Mouse (Mus musculus) heart, postnatal 4 days (tissue): Measurements from ENCODE around the gene AC109138.7. TPM values are rescaled to one million over a fixed set of nuclear protein-coding genes. Genes with fewer than 3 reads are reported as not detected.

Experiments
- DNase-seq: peaks from one replicate; pipeline ENCODE4 v3.0.0; 2021
- microRNA-seq, 2 experiments: library from miRNA; unstranded; fragments of <30 nt; microRNA quantifications; one replicate each; pipeline ENCODE4 v1.2.0; 2021 to 2022
- total RNA-seq, 2 experiments: library from RNA; stranded (reverse); gene quantifications; 2 replicates each; pipeline ENCODE4 v1.2.3; 2021

Gene AC109138.7
- total RNA-seq, 2 experiments from 2014 or later, result not detected

DNA sequence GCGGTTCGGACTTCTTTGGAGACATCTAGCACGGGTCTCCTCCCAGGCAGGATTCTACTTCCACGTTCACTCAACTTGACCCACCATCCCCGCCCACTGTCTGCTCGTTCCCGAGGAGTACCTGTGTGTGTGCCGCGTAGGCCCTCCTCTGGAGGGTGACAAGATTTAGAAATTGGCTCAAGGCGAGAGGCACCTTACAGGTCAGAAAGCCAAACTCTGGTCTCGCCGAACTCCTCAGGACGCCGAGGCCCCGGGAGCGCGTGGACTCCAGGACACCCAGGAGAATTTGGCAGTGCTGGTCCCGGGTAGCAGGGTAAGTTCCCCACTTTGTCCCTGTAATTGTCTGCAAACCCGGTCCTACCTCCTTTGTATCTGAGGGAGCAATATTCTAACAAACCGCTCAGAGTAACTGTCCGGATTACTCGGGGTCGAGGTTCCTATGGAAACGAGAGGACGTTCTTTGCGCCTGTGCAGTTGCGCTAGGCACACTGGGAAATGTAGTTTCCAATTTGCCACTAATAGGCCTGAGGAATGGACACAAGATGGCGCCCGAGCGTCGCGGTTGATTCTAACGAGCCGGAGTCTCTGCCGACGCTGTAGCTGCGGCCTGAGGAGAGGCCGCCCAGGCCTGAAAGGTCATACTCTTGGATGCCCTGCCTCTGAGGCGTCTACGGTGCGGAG, 43.2 kb downstream of the AC109138.7 start:
- DNase-seq, result peak; percentile 95

DNA sequence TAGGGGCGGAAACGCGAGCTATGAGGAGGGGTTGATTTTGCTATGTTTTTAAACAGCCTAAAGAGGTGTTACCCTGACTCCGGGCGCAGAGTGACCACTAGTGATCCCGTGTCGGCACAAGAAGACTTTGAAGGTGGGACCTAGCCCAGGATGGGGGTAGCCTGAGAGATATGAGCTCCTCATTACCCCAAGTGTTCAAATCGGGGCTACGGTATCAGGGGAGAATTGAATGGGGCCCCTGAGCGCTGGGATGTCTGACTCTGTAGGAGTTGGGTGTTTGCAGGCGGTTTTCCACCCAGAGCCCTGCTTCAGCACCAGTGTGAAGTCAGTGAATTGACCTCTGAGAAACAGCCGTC, 43.7 kb downstream of the AC109138.7 start:
- no peak for DNase-seq

DNA sequence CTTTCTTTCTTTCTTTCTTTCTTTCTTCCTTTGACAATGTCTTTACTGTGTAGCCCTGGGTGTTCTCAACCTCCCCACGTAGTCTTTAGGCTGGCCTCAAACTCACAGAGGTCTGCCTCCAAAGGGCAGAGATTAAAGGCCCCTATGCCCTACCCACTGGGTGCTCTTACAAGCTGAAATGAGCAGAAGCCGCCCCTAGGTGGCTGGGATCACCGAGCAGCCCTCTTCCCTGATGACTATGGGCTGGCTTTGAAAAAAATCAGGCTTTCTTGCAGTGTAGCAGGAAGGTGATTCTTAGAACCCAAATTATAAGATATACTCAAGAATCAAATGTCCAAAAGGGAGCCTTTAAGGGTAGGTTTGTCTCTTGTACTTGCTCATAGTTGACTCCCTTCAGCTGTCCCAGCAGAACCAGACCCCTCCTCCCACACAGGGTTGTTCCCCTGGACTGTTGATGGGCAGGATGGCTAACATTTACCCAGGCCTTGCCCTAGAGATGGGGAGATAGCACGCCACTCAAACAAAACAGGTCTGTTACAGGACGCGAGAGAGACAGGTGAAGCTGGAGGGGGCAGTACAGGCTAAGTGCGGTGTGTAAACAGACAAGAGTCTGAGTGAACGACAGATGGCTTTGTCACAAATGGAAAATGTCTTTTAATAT, 47.0 kb downstream of the AC109138.7 start:
- no peak for DNase-seq

DNA sequence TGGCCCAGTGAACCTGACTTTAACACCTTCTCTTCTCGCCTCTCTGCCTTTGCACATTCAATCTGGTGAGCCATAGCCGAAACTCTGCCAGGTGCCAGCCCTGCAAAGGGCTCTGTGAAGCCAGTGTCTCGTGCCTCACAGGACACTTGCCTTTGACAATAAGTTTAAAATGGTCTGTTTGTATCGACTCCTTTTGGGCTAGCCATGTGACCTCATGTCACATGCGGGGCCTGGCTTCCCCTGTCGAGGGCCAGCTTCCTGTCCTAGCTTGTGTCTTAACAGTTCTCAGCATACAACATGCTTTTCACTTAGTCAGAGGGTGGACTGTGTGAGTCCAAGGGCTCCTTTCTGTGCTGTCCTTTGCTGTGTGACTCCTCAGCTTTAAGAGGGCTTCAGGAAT, 48.6 kb downstream of the AC109138.7 start:
- DNase-seq, result no peak

DNA sequence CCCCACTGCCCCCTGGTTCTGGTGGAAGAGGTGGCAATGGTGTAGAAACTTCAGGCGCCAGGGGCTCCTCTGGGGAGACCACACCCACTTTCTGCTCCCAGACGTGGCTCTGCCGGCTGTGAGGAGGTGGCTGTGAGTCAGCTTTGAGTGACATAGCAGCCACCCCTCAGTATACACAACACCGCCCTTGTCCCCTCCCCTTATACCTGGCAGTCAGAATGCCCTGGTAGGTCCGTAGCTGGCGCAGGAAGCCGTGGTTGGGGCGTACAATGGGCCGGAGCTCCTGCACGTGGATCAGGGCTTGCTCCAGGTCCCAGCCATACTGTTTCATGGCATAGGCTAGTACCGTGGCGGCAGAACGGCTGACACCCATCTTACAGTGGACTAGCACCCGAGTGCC, 49.5 kb downstream of the AC109138.7 start:
- no peak for DNase-seq

DNA sequence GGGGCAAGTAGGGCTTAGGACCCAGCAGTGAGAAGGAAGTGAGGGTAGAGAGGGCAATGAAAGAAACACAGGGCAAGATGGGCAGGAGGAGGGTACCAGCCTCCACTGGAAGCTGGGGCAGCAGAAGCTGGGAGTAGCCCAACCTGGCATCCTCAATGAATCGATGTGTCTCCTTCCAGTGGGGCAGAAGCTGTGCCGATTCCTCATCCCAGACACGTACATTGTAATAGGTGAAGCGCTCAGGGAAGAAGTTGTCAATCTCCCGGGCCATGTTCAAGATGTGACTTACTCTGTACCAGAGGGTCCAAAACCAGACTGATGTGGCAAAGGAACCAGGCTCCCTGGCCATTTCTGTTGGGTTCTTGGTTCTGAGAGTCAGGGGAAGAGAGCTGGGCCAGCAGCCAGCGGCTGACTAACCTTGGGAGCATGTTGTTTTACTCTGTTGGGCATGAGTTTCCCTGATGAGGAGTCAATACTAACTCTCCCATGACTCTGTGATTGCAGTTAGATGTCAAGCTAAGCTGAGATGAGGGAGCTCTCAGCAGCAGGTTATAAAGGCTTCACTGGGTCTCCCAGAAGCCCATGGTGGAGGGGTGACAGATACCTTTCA, 50.1 kb downstream of the AC109138.7 start:
- no peak for DNase-seq

DNA sequence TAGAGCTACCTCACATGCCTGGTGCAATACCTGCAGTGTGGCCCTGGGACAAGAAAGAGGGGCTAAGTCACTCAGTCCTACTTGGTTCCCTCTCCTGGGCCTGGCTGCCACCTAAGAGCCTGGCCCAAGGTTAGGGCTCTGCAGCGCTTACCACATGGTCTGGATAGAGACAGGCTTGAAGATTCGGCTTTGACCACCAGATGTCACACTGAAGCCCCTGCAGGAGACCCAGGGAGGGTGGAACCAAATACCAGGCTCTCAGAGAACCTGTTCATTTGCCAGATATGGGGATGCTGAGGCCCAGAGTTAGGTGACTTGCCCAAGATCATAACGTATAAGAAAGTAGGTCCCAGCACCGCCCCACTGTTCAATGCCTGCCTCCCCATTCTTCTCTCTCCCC, 51.8 kb downstream of the AC109138.7 start:
- no peak for DNase-seq

DNA sequence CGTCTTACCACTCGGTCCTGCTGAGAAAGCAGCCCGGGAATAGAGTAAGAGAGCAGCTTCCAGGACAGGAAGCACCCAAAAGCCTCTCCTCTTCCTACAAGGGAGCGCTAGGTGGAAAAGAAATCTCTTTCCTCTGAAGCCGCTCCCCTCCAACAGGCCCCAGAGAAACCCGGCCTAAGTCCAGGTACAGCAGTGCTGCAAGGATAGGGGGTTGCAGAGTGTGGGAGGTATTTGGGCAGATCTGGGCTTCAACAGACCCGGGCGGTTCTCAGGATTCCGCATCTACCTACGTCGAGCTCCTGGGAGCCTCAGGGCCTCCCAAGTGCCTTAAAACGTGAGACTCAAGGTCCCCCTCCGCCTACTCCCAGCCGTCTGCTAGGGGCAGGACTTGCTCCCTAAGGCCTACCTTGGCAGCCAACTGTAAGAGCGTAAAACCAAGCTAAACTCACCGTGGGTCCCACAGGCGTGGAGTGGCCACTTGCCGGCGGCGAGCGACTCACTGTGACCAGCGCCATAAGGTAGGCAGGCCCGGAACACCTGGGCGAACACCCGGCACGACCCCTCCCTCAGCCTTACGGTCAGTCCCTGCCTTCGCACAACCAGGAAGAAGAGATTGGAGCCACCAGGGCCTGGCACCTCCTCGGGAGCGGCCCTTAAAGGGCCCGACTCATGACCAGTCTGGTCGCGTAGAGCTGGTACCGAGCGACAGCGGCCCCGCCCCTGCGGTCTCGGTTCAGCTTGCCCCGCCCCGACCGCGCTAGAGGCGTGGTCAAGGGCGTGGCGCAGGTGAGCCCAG, 54.6 kb downstream of the AC109138.7 start, which contains the start of gene Ssh3:
Gene Ssh3 (minus strand): TSS at position 615 of the 796 bp plus-strand sequence.
- DNase-seq, result peak; percentile 65

DNA sequence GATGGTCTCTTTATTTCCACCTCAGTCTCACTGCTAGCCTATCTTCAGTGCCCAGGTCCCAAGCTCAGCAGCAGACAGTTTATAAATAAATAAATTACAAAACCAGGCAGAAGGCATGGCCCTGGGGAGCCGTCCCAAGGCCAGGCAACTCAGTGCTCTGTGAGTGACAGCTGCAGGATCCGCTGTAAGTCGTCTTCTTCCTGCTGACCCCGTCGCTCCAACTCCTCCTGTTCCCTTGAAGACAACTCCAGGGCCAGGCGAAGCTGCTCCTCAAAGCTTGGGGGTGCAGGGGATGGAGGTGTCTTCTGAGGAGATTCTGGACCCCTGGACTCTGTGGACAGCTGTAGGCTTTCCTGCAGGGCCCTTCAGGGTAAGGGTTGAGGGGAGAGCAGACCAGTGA, 56.0 kb downstream of the AC109138.7 start:
- no peak for DNase-seq

DNA sequence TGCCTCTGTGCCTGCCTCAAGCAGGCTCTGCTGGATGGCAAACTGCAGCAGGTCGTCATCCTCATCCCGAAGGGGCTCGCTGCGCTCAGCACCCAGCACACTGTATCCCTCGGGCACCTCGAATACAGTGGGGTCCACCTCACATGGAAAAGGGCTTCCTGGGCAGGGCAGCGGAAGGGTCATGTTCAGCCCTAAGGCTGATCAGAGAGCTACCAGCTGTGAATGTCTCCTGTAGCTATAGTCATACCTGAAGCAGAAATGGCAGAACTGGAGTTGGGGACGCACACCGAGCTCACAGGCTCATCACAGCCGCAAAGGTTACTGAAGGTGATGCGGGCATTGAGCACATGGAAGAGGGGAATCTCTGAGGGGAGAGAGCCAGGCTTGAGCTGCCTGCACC, 56.8 kb downstream of the AC109138.7 start:
- DNase-seq, result no peak

DNA sequence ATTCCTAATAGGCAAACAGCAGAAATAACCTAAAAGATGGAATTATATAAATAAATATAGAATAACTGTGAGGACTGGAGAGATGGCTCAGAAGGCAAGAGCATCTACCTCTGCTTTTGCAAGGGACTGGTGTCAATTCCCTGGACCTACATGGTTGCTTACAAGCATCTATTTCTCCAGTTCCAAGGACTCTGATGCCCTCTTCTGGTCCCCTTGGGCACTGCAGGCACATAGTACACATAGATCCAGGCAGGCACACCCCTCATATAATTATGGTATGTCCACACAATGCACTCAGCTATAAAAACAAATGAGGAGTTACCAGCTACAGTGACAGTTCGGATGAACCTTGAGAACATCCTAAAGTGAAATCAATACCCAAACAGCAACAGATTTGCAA, 65.3 kb downstream of the AC109138.7 start:
- DNase-seq, result no peak

DNA sequence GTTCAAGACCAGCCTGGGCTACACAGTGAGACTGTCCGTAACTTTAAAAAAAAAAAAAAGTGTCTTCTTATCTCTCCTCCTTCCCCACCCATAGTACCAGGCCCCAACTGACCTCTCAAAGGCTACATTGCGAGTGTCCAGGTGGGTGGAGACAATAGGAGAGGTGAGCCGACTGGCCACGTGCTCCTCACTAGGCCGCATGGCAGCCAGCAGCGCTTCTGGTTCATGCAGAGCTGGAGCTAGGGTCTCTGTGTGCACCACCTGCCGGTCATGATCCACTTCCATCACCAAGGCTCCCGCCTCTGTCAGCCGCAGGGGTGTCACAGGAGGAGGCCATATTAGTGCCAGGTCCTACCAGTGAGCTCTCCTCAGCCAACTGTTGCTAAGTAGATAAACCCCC, 66.3 kb downstream of the AC109138.7 start:
- DNase-seq, result no peak

Small RNA genes within 50 kb of the gene (microRNA-seq; reads per million reads assigned to microRNA genes)
- gene Gm26115 (0 reads per million in 2 experiments), gene Mir6985 (0.20 to 0.35 reads per million in 2 experiments)

Other genes starting within 250 kb of the AC109138.7 start
- under 1 TPM; 0.12 to 0.32 TPM for gene Aldh3b2, start 242.0 kb upstream of the AC109138.7 start, total RNA-seq
- gene Acy3, start 227.8 kb upstream of the AC109138.7 start, total RNA-seq, result 10 to 100 TPM; 10.6 to 12.0 TPM
- gene Tbx10, start 221.6 kb upstream of the AC109138.7 start, total RNA-seq, result not detected
- gene Nudt8, start 213.8 kb upstream of the AC109138.7 start, total RNA-seq, result 10 to 100 TPM; 56.6 to 63.2 TPM
- gene Gm49405, start 213.7 kb upstream of the AC109138.7 start, total RNA-seq, result 1 to 10 TPM; 1.4 to 2.4 TPM
- gene Doc2g, start 211.0 kb upstream of the AC109138.7 start, total RNA-seq, result 100 to 1,000 TPM; 106 to 120 TPM
- 100 to 1,000 TPM; 774 to 835 TPM for gene Ndufv1, start 201.6 kb upstream of the AC109138.7 start, total RNA-seq
- gene Gstp1, start 176.4 kb upstream of the AC109138.7 start, total RNA-seq, result 100 to 1,000 TPM; 219 to 261 TPM
- 10 to 100 TPM; 69.7 to 73.5 TPM for gene Gstp2, start 168.3 kb upstream of the AC109138.7 start, total RNA-seq
- not detected for gene Gstp3, start 154.8 kb upstream of the AC109138.7 start, total RNA-seq
- gene Cabp2, start 132.8 kb upstream of the AC109138.7 start, total RNA-seq, result not detected
- 10 to 100 TPM; 22.4 to 23.6 TPM for gene Cdk2ap2, start 117.2 kb upstream of the AC109138.7 start, total RNA-seq
- gene Pitpnm1, start 114.4 kb upstream of the AC109138.7 start, total RNA-seq, result 10 to 100 TPM; 41.8 to 42.9 TPM
- 10 to 100 TPM; 54.6 to 55.7 TPM for gene Aip, start 88.5 kb upstream of the AC109138.7 start, total RNA-seq
- under 1 TPM in 1 of 2 experiments, not detected in 1; 0.07 TPM for gene Gpr152, start 74.6 kb upstream of the AC109138.7 start, total RNA-seq
- gene Cabp4, start 70.3 kb upstream of the AC109138.7 start, total RNA-seq, result under 1 TPM in 1 of 2 experiments, not detected in 1; 0.18 TPM
- 10 to 100 TPM; 74.6 to 74.8 TPM for gene Coro1b, start 65.7 kb upstream of the AC109138.7 start, total RNA-seq
- gene Ptprcap, start 60.8 kb upstream of the AC109138.7 start, total RNA-seq, result 1 to 10 TPM; 2.0 to 2.2 TPM
- gene Rps6kb2, start 51.0 kb upstream of the AC109138.7 start, total RNA-seq, result 10 to 100 TPM; 26.0 to 26.3 TPM
- gene Carns1, start 38.9 kb upstream of the AC109138.7 start, total RNA-seq, result 10 to 100 TPM; 46.7 to 49.0 TPM
- 1 to 10 TPM; 2.0 to 2.1 TPM for gene Tbc1d10c, start 23.1 kb upstream of the AC109138.7 start, total RNA-seq
- 100 to 1,000 TPM; 481 to 484 TPM for gene Ppp1ca, start 22.3 kb upstream of the AC109138.7 start, total RNA-seq
- 1 to 10 TPM; 8.3 to 8.4 TPM for gene Rad9a, start 12.7 kb upstream of the AC109138.7 start, total RNA-seq
- 1 to 10 TPM; 2.1 to 2.7 TPM for gene Clcf1, start 119 bp upstream of the AC109138.7 start, total RNA-seq
- gene Pold4, start 17.5 kb downstream of the AC109138.7 start, total RNA-seq, result 10 to 100 TPM; 11.0 to 11.2 TPM
- gene Ssh3, start 54.8 kb downstream of the AC109138.7 start, total RNA-seq, result 1 to 10 TPM; 8.4 to 9.0 TPM
- gene Ankrd13d, start 68.8 kb downstream of the AC109138.7 start, total RNA-seq, result 1 to 10 TPM; 1.1 to 1.3 TPM
- 10 to 100 TPM; 46.2 to 54.0 TPM for gene Grk2, start 91.9 kb downstream of the AC109138.7 start, total RNA-seq
- 10 to 100 TPM; 57.1 to 59.1 TPM for gene Kdm2a, start 183.9 kb downstream of the AC109138.7 start, total RNA-seq
- 10 to 100 TPM; 11.4 to 12.1 TPM for gene Rhod, start 225.1 kb downstream of the AC109138.7 start, total RNA-seq